Mouse (Mus musculus) heart, postnatal 25 days (tissue): ENCODE measurements around the gene Ric8b. TPM values are rescaled to one million over a fixed set of nuclear protein-coding genes. Genes with fewer than 3 reads are reported as not detected.

Experiments
- DNase-seq: peaks from one replicate; pipeline ENCODE4 v3.0.0; 2022; ENCODE audit warnings: low spot score
- intact Hi-C: fragments of 180-260 bp; cut with DNase I; formaldehyde crosslinking; loops from one replicate; pipeline ENCODE4 v1.15.1; 2025
- total RNA-seq, 2 experiments: library from RNA; stranded (reverse); gene quantifications; 2 replicates each; pipeline ENCODE4 v1.2.3; 2021

Gene Ric8b
- total RNA-seq, 2 experiments from 2014 or later, result 30.1 to 32.3 TPM

- DNase-seq, result no peak
- intact Hi-C loops, result no loop called here
These were observed 80.3 kb downstream of the Ric8b start for GRCm38 (mm10) chr10:84997571-84998224.

GRCm38 (mm10) chr10:84998225-84998579 is 80.8 kb downstream of the Ric8b start:
- no peak for DNase-seq
- intact Hi-C loops, result no loop called here

GRCm38 (mm10) chr10:85001920-85002319 is 84.5 kb downstream of the Ric8b start:
- intact Hi-C loops, result no loop called here
- DNase-seq, result peak; percentile 19

- intact Hi-C loops, result no loop called here
- DNase-seq, result no peak
These were observed 86.0 kb downstream of the Ric8b start for GRCm38 (mm10) chr10:85003190-85004026.

- intact Hi-C loops, result no loop called here
- DNase-seq, result no peak
These were observed 89.3 kb downstream of the Ric8b start for GRCm38 (mm10) chr10:85006573-85007310.

GRCm38 (mm10) chr10:85007861-85008840 is 90.7 kb downstream of the Ric8b start:
- DNase-seq, result no peak
- intact Hi-C loops, result no loop called here

GRCm38 (mm10) chr10:85011066-85011465 is 93.7 kb downstream of the Ric8b start:
- intact Hi-C loops, result no loop called here

GRCm38 (mm10) chr10:85013464-85013863 is 96.0 kb downstream of the Ric8b start:
- intact Hi-C loops, result no loop called here
- DNase-seq, result no peak

More at GRCm38 (mm10) chr10:85011066-85011465, 93.7 kb downstream of the Ric8b start:
- DNase-seq, result no peak

- intact Hi-C loops, result loop anchor here (2.0 kb wide), 1 partner anchor 31 kb away; no protein-coding TSS in a partner anchor
- no peak for DNase-seq
These were observed 96.6 kb downstream of the Ric8b start for GRCm38 (mm10) chr10:85013924-85014428.

- DNase-seq, result no peak
- intact Hi-C loops, result loop anchor here (2.0 kb wide), 1 partner anchor 30 kb away; no protein-coding TSS in a partner anchor
These were observed 97.1 kb downstream of the Ric8b start for GRCm38 (mm10) chr10:85014456-85014976.

GRCm38 (mm10) chr10:85022647-85023312 is 105.4 kb downstream of the Ric8b start:
- intact Hi-C loops, result no loop called here

GRCm38 (mm10) chr10:85023313-85023666 is 105.9 kb downstream of the Ric8b start:
- no peak for DNase-seq
- intact Hi-C loops, result no loop called here

More at GRCm38 (mm10) chr10:85022647-85023312, 105.4 kb downstream of the Ric8b start:
- DNase-seq, result no peak

- DNase-seq, result no peak
- intact Hi-C loops, result no loop called here
These were observed 108.5 kb downstream of the Ric8b start for GRCm38 (mm10) chr10:85025799-85026424.

- intact Hi-C loops, result no loop called here
- peak; percentile 19 for DNase-seq
These were observed 110.3 kb downstream of the Ric8b start for GRCm38 (mm10) chr10:85027619-85028175.

- no peak for DNase-seq
- intact Hi-C loops, result no loop called here
These were observed 117.8 kb downstream of the Ric8b start for GRCm38 (mm10) chr10:85035131-85035725.

- intact Hi-C loops, result no loop called here
These were observed 120.7 kb downstream of the Ric8b start for GRCm38 (mm10) chr10:85038147-85038546.

GRCm38 (mm10) chr10:85038852-85039251 is 121.4 kb downstream of the Ric8b start:
- no peak for DNase-seq
- intact Hi-C loops, result no loop called here

More at GRCm38 (mm10) chr10:85038147-85038546, 120.7 kb downstream of the Ric8b start:
- no peak for DNase-seq
